Mouse (Mus musculus): Measurements from ENCODE around the gene Otub2. TPM values are rescaled to one million over a fixed set of nuclear protein-coding genes. Genes with fewer than 3 reads are reported as not detected.
"Not testable (repeated sequence)": the region's sequence is repeated elsewhere in the genome, so short reads cannot be mapped to it uniquely, and the experiment has no call there.

Gene Otub2
- total RNA-seq, 2 experiments from 2014 or later, result 32.9 to 42.8 TPM

DNA sequence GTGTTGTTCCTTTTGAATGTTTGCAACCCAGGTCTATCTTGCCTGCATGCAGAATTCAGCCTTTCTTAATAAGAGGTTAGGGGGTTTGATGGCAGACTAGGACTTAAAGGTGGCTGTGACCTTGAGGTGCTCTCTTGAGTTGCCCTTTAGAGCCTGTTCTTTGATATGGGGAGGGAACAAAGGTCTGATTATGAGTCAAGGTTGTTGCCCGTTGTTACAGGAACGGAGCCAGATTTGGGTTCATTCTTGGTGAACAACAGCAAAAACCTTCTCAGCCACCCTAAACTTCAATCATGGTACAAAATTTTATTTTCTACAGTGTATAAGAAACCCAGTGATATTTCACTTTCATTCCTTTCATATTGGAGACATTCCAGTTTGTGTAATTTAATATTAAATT, 44.9 kb downstream of the Otub2 start:
- intact Hi-C loops (cut with DNase I), result loop anchor here (5.0 kb wide), 1 partner anchor 209 kb away; no protein-coding TSS in a partner anchor
- no peak for DNase-seq (ENCODE audit: low spot score in 2 of 2)

- DNase-seq (ENCODE audit: low spot score in 2 of 2), result peak; percentile 58 to 82
- intact Hi-C loops (cut with DNase I), result loop anchor here (5.0 kb wide), 1 partner anchor 208 kb away; no protein-coding TSS in a partner anchor
Observed at GRCm38 (mm10) chr12:103433986-103434731, 45.7 kb downstream of the Otub2 start, which contains the start of gene Ifi27. TSS of gene Ifi27 (plus strand) at chr12:103434211.

DNA sequence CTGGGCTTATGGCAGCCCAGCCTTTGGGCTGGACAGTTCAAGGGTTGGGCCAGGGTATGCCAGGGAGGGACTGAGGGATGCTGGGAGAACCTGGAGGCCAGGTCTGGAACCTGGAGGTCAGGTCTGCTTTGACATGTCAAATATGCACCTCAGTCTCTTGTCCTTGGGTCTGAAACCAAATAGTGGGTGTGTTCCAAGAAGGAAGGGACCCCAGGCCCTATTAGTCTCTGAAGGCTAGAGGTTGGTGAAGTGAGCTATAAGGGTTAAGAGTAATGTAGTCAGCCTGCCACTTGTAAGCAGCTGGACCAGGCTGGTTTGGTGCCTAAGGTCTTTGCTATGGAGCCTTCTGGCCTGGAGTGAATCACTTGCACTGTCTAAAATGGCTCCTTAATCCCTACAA, 46.4 kb downstream of the Otub2 start:
- intact Hi-C loops (cut with DNase I), result loop anchor here (5.0 kb wide), 1 partner anchor 207 kb away; no protein-coding TSS in a partner anchor
- no peak for DNase-seq (ENCODE audit: low spot score in 2 of 2)

DNA sequence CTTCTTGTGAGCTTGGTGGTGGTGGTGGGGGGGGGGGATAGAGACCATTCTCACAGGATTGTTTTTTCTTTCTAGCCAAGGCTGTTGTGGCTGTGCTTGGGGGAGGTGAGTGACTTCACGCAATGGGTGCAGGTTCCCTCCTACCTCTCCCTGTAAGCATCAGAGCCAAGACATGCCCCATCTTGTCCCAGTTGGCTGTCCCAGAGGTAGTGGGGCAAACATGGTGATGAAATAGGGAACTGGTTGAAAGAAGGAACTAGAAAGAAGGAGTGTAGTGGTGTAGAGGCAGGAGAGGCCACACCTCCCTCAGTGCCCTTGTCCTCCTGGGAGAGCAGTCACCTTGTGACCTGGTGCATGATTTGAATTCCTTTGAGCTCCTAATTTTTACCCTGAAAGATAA, 49.1 kb downstream of the Otub2 start:
- no peak for DNase-seq (ENCODE audit: low spot score in 2 of 2)
- intact Hi-C loops (cut with DNase I), result no loop called here

- intact Hi-C loops (cut with DNase I), result loop anchor here (5.0 kb wide), 1 partner anchor 34 kb away; no protein-coding TSS in a partner anchor
- DNase-seq (ENCODE audit: low spot score in 2 of 2), result no peak
Observed at GRCm38 (mm10) chr12:103443524-103443923, 55.0 kb downstream of the Otub2 start, which contains the start of gene Ifi27l2a. TSS of gene Ifi27l2a (minus strand) at chr12:103443680.

DNA sequence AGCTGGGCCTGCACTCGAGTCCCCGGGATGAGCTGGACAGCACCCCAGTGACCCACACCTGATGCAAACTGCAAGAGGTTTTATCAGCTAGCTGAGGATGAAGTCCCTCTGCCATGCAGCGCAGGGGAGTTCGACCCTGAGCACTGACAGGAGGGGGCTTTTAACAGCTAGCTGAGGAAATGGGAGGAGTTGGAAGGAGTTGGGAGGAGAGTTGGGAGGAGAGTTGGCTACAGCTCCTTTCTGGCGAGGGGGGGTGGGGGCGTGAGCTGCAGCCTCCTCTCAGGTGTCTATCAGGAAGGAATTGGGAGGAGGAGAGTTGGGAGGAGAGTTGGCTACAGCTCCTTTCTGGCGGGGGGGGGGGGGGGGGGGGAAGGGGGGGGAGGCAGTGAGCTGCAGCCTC, 55.8 kb downstream of the Otub2 start:
- intact Hi-C loops (cut with DNase I), result loop anchor here (5.0 kb wide), 1 partner anchor 33 kb away; no protein-coding TSS in a partner anchor
- not testable (repeated sequence) for DNase-seq (ENCODE audit: low spot score in 2 of 2)

DNA sequence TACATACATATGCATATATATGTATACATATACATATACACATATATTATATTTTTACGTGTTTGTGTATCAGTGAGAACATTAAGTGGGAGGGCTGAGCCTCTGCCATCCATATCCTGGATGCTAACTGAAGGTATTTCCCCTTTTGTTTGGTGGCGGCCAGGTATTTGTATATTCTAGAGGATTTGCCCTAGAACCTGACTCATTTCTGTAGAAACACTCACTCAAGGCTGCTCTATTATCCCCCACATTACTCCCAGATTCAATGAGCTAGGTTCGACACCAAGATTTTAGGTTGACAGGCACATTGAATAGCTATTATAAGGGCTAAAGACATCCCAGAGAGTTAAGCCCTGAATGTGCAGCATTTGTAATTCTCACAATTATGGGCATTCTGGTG, 56.6 kb downstream of the Otub2 start:
- intact Hi-C loops (cut with DNase I), result no loop called here
- no peak for DNase-seq (ENCODE audit: low spot score in 2 of 2)

GRCm38 (mm10) chr12:103453361-103453760, 64.9 kb downstream of the Otub2 start:
- DNase-seq (ENCODE audit: low spot score in 2 of 2), result no peak
- intact Hi-C loops (cut with DNase I), result no loop called here

Other genes with a start within 250 kb of the Otub2 start
- 10 to 100 TPM in 1 of 2 experiments, 1 to 10 TPM in 1; 4.3 to 10.7 TPM for gene Prima1, start 146.5 kb upstream of the Otub2 start, total RNA-seq (2021)
- gene Fam181a, start 77.7 kb upstream of the Otub2 start, total RNA-seq (2021), result 1 to 10 TPM; 1.5 to 2.7 TPM
- 1 to 10 TPM; 2.7 to 3.4 TPM for gene Asb2, start 32.7 kb upstream of the Otub2 start, total RNA-seq (2021)
- 1 to 10 TPM; 2.2 to 2.5 TPM for gene 9330161L09Rik, start 19.1 kb downstream of the Otub2 start, total RNA-seq (2021)
- gene Ddx24, start 37.1 kb downstream of the Otub2 start, total RNA-seq (2021), result 100 to 1,000 TPM; 213 to 218 TPM
- 10 to 100 TPM; 48.9 to 51.2 TPM for gene Ifi27, start 45.5 kb downstream of the Otub2 start, total RNA-seq (2021)
- gene Ifi27l2a, start 55.0 kb downstream of the Otub2 start, total RNA-seq (2021), result 1 to 10 TPM; 1.4 to 1.5 TPM
- not detected for gene Ifi27l2b, start 68.5 kb downstream of the Otub2 start, total RNA-seq (2021)
- 10 to 100 TPM; 21.5 to 23.4 TPM for gene Ppp4r4, start 143.6 kb downstream of the Otub2 start, total RNA-seq (2021)
- not detected for gene Serpina10, start 242.8 kb downstream of the Otub2 start, total RNA-seq (2021)

All from left cerebral cortex, postnatal 25 days (tissue).